Mouse (Mus musculus): ENCODE measurements around the gene Prl7a1. TPM values are rescaled to one million over a fixed set of nuclear protein-coding genes. Genes with fewer than 3 reads are reported as not detected.

Prl7a1 gene
- not detected in 2 replicates for polyA plus RNA-seq (2015; fragmentation: Nextera tagmentation; extraction: Ambion mirVana)

GRCm38 (mm10) chr13:27642393-27642792 is at the start of gene Prl7a1:
Gene Prl7a1 (minus strand): TSS chr13:27642493.
- no peaks in the 10 kb centered on the region for H3K9me3 ChIP-seq (ENCODE audit: low read length)
- WGBS = 94% methylated on average over 3 of the region's 3 CpGs
- no peak within 1 kb of the TSS for H3K27ac ChIP-seq (ENCODE audit: low read length)

GRCm38 (mm10) chr13:27667936-27668335 is 25.6 kb upstream of the Prl7a1 start, which contains the start of gene Prl7a2:
Gene Prl7a2 (minus strand): TSS chr13:27668036.
- H3K9me3 ChIP-seq (ENCODE audit: low read length) = no peaks in the 10 kb centered on the region
- TF ChIP-seq CTCF (IDR thresholded peaks at IDR 0.05) (no peak), EP300 (IDR thresholded peaks at IDR 0.05) (no peak)
- ATAC-seq (no peak), DNase-seq (ENCODE audit: low spot score) (no peak)
- H3K4me2 ChIP-seq (replicated peaks; ENCODE audit: low read depth, low read length) = no peak within 1 kb of the TSS
- H3K4me3 ChIP-seq (ENCODE audit: low read depth, low read length) = no peak within 1 kb of the TSS
- no peak within 1 kb of the TSS for H3K9ac ChIP-seq (replicated peaks; ENCODE audit: low read depth)
- no peak within 1 kb of the TSS for H3K27ac ChIP-seq (ENCODE audit: low read length)
- 77% methylated on average over 4 of the region's 4 CpGs for WGBS
- no peaks in the 10 kb centered on the region for H3K27me3 ChIP-seq (replicated peaks; ENCODE audit: insufficient read depth, low read length)
- H3K4me1 ChIP-seq (ENCODE audit: insufficient read depth, low read depth, low read length) = no peaks in the 10 kb centered on the region
- H3K36me3 ChIP-seq (ENCODE audit: insufficient read depth, low read length) = no peaks in the 10 kb centered on the region

More at GRCm38 (mm10) chr13:27642393-27642792, at the start of gene Prl7a1:
- ATAC-seq (no peak), DNase-seq (ENCODE audit: low spot score) (no peak)
- H3K27me3 ChIP-seq (replicated peaks; ENCODE audit: insufficient read depth, low read length) = no peaks in the 10 kb centered on the region
- no peak within 1 kb of the TSS for H3K9ac ChIP-seq (replicated peaks; ENCODE audit: low read depth)
- H3K4me1 ChIP-seq (ENCODE audit: insufficient read depth, low read depth, low read length) = no peaks in the 10 kb centered on the region
- H3K36me3 ChIP-seq (ENCODE audit: insufficient read depth, low read length) = no peaks in the 10 kb centered on the region
- no peak within 1 kb of the TSS for H3K4me2 ChIP-seq (replicated peaks; ENCODE audit: low read depth, low read length)
- no peak within 1 kb of the TSS for H3K4me3 ChIP-seq (ENCODE audit: low read depth, low read length)
- TF ChIP-seq EP300 (IDR thresholded peaks at IDR 0.05) = no peak
- no peak for TF ChIP-seq CTCF (IDR thresholded peaks at IDR 0.05)

GRCm38 (mm10) chr13:27660747-27661146 is 18.5 kb upstream of the Prl7a1 start:
- Histone ChIP-seq H3K36me3 (ENCODE audit: insufficient read depth, low read length) (no peaks in the 10 kb centered on the region), H3K27ac (ENCODE audit: low read length) (no peak overlapping the region)

GRCm38 (mm10) chr13:27610482-27610881 is 31.8 kb downstream of the Prl7a1 start, which contains the start of gene Prl7b1:
Gene Prl7b1 (minus strand): TSS chr13:27610582.
- DNase-seq (ENCODE audit: low spot score) (no peak), ATAC-seq (no peak)
- no peaks in the 10 kb centered on the region for H3K4me1 ChIP-seq (ENCODE audit: insufficient read depth, low read depth, low read length)
- no peaks in the 10 kb centered on the region for H3K27me3 ChIP-seq (replicated peaks; ENCODE audit: insufficient read depth, low read length)
- TF ChIP-seq EP300 (IDR thresholded peaks at IDR 0.05) (no peak), CTCF (IDR thresholded peaks at IDR 0.05) (no peak)
- H3K4me2 ChIP-seq (replicated peaks; ENCODE audit: low read depth, low read length) = no peak within 1 kb of the TSS
- H3K9ac ChIP-seq (replicated peaks; ENCODE audit: low read depth) = no peak within 1 kb of the TSS
- 59% methylated on average over 4 of the region's 4 CpGs for WGBS
- H3K9me3 ChIP-seq (ENCODE audit: low read length) = no peaks in the 10 kb centered on the region
- H3K4me3 ChIP-seq (ENCODE audit: low read depth, low read length) = no peak within 1 kb of the TSS
- H3K36me3 ChIP-seq (ENCODE audit: insufficient read depth, low read length) = no peaks in the 10 kb centered on the region
- no peak within 1 kb of the TSS for H3K27ac ChIP-seq (ENCODE audit: low read length)

More at GRCm38 (mm10) chr13:27660747-27661146, 18.5 kb upstream of the Prl7a1 start:
- no peak overlapping the region for H3K4me3 ChIP-seq (ENCODE audit: low read depth, low read length)
- ATAC-seq = no peak
- DNase-seq (ENCODE audit: low spot score) = no peak
- no peaks in the 10 kb centered on the region for H3K4me1 ChIP-seq (ENCODE audit: insufficient read depth, low read depth, low read length)
- H3K9ac ChIP-seq (replicated peaks; ENCODE audit: low read depth) = no peak overlapping the region
- no peaks in the 10 kb centered on the region for H3K9me3 ChIP-seq (ENCODE audit: low read length)
- 48% methylated on average over 2 of the region's 2 CpGs for WGBS
- H3K4me2 ChIP-seq (replicated peaks; ENCODE audit: low read depth, low read length) = no peak overlapping the region
- TF ChIP-seq CTCF (IDR thresholded peaks at IDR 0.05) = no peak
- peak; percentile 39; the same call in 1 of the 2 replicates for TF ChIP-seq EP300 (IDR thresholded peaks at IDR 0.05)
- no peaks in the 10 kb centered on the region for H3K27me3 ChIP-seq (replicated peaks; ENCODE audit: insufficient read depth, low read length)

Other genes starting within 250 kb of the Prl7a1 start
- not detected in 2 replicates for gene Prl8a6, start 203.8 kb downstream of the Prl7a1 start, polyA plus RNA-seq (2015; fragmentation: Nextera tagmentation; extraction: Ambion mirVana)
- gene Prl8a8, start 129.3 kb downstream of the Prl7a1 start, polyA plus RNA-seq (2015; fragmentation: Nextera tagmentation; extraction: Ambion mirVana) = not detected in 2 replicates
- gene Prl8a9, start 77.9 kb downstream of the Prl7a1 start, polyA plus RNA-seq (2015; fragmentation: Nextera tagmentation; extraction: Ambion mirVana) = not detected in 2 replicates
- not detected in 2 replicates for gene Prl8a1, start 60.3 kb downstream of the Prl7a1 start, polyA plus RNA-seq (2015; fragmentation: Nextera tagmentation; extraction: Ambion mirVana)
- not detected in 2 replicates for gene Prl7b1, start 31.9 kb downstream of the Prl7a1 start, polyA plus RNA-seq (2015; fragmentation: Nextera tagmentation; extraction: Ambion mirVana)
- not detected in 2 replicates for gene Prl7a2, start 25.5 kb upstream of the Prl7a1 start, polyA plus RNA-seq (2015; fragmentation: Nextera tagmentation; extraction: Ambion mirVana)
- gene Prl7d1, start 74.2 kb upstream of the Prl7a1 start, polyA plus RNA-seq (2015; fragmentation: Nextera tagmentation; extraction: Ambion mirVana) = not detected in 2 replicates
- not detected in 2 replicates for gene Prl7c1, start 138.3 kb upstream of the Prl7a1 start, polyA plus RNA-seq (2015; fragmentation: Nextera tagmentation; extraction: Ambion mirVana)
- gene Prl2a1, start 159.2 kb upstream of the Prl7a1 start, polyA plus RNA-seq (2015; fragmentation: Nextera tagmentation; extraction: Ambion mirVana) = not detected in 2 replicates
- gene Prl2c1, start 206.8 kb upstream of the Prl7a1 start, polyA plus RNA-seq (2015; fragmentation: Nextera tagmentation; extraction: Ambion mirVana) = not detected in 2 replicates

Measured in lung, postnatal 0 days (tissue).